Mouse (Mus musculus) brain, embryonic 14.5 days (tissue): ENCODE data around the gene Pigw.

Source experiments
- CTCF ChIP-seq: fragments of 200-500 bp; IDR thresholded peaks from 2 replicates; pipeline ENCODE4 v1.5.1; 2012; ENCODE audit warnings: inconsistent platforms, mild to moderate bottlenecking, moderate library complexity, borderline replicate concordance; ENCODE audit not compliant: insufficient read depth, insufficient read length; ENCODE audit errors: extremely low read depth
- POLR2A ChIP-seq: fragments of 200-500 bp; IDR thresholded peaks from 2 replicates; pipeline ENCODE4 v1.6.1; 2012; ENCODE audit warnings: mild to moderate bottlenecking, inconsistent platforms, borderline replicate concordance; ENCODE audit not compliant: poor library complexity, insufficient read depth, insufficient read length, severe bottlenecking; ENCODE audit errors: extremely low read depth

GRCm38 (mm10) chr11:84873042-84873833 lies 6.8 kb downstream of the Pigw start:
- no peak for TF ChIP-seq CTCF
- no peak for TF ChIP-seq POLR2A
